Mouse (Mus musculus) embryonic facial prominence, embryonic 13.5 days (tissue): ENCODE data around the gene Dgkg. TPM values are rescaled to one million over a fixed set of nuclear protein-coding genes. Genes with fewer than 3 reads are reported as not detected.

ENCODE experiments used
- ATAC-seq: fragments of 200-750 bp; cut with Nextera tagmentation; 2 replicates; pipeline ENCODE4 v1.8.0; 2017; ENCODE audit warnings: low read depth; ENCODE audit not compliant: insufficient number of reproducible peaks, insufficient read depth, low FRiP score, low TSS enrichment
- H3K27ac ChIP-seq: fragments of 300-500 bp; sonication (generic); 2 replicates; pipeline ENCODE4 v1.5.1; 2015; ENCODE audit warnings: moderate library complexity, mild to moderate bottlenecking, inconsistent platforms
- H3K27me3 ChIP-seq: fragments of 300-500 bp; sonication (generic); 2 replicates; pipeline ENCODE4 v1.6.1; 2015; ENCODE audit warnings: mild to moderate bottlenecking, inconsistent platforms
- H3K36me3 ChIP-seq: fragments of 300-500 bp; sonication (generic); 2 replicates; pipeline ENCODE4 v1.6.1; 2015; ENCODE audit warnings: mild to moderate bottlenecking, inconsistent platforms
- H3K4me1 ChIP-seq: fragments of 300-500 bp; sonication (generic); 2 replicates; pipeline ENCODE4 v1.6.1; 2015; ENCODE audit warnings: inconsistent platforms
- H3K4me2 ChIP-seq: fragments of 300-500 bp; sonication (generic); 2 replicates; pipeline ENCODE4 v1.6.1; 2015; ENCODE audit warnings: moderate library complexity, mild to moderate bottlenecking, inconsistent platforms
- H3K4me3 ChIP-seq: fragments of 300-500 bp; sonication (generic); 2 replicates; pipeline ENCODE4 v1.5.1; 2015; ENCODE audit warnings: mild to moderate bottlenecking, inconsistent platforms
- H3K9ac ChIP-seq: fragments of 300-500 bp; sonication (generic); 2 replicates; pipeline ENCODE4 v1.6.1; 2015; ENCODE audit warnings: mild to moderate bottlenecking, inconsistent platforms
- H3K9me3 ChIP-seq: fragments of 300-500 bp; sonication (generic); 2 replicates; pipeline ENCODE4 v1.6.1; 2016; ENCODE audit warnings: inconsistent platforms
- WGBS: fragments of 180-500 bp; shearing (Covaris S2); methylation state at CpG from one replicate; pipeline ENCODE4 v1.1.7; 2015; ENCODE audit warnings: mixed read lengths; 5-methylcytosine and 5-hydroxymethylcytosine counted together
- polyA plus RNA-seq: library from polyadenylated mRNA; unstranded; fragments of >200 nt; fragmentation: Nextera tagmentation; extraction: Ambion mirVana; gene quantifications from 2 replicates; pipeline ENCODE4 v1.2.1, GENCODE M21; 2015

Dgkg gene
- polyA plus RNA-seq, 1 experiment from 2014 or later: 0.13 TPM

DNA sequence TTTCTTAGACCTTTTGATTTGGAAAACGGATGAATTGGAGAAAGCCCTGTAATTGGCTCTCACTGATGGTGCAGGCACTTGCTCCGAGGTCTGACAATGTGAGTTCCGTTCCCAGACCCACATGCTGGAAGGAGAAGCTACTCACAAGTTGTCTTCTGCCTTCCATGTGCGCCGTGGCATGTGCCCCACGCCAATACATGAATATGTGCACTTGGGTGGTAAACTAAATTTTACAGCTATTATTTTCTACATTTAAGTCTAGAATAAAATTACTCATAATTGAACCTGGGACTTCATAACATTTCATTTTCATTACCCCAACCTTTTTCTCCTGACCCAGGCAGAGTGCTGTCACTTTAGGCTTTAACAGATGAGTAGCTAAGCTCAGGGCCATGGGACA lies 14.1 kb downstream of the Dgkg start:
- Histone ChIP-seq H3K27me3 (no peaks in the 10 kb centered on the region), H3K4me3 (no peak overlapping the region), H3K4me2 (no peak overlapping the region), H3K9me3 (no peaks in the 10 kb centered on the region), H3K36me3 (no peaks in the 10 kb centered on the region), H3K9ac (no peak overlapping the region), H3K4me1 (0 out of 2 replicates have a peak, but pooled peaks cover 3% of the 10 kb centered on the region), H3K27ac (no peak overlapping the region)
- 86% methylated on average over 6 of the region's 6 CpGs for WGBS
- ATAC-seq: no peak

DNA sequence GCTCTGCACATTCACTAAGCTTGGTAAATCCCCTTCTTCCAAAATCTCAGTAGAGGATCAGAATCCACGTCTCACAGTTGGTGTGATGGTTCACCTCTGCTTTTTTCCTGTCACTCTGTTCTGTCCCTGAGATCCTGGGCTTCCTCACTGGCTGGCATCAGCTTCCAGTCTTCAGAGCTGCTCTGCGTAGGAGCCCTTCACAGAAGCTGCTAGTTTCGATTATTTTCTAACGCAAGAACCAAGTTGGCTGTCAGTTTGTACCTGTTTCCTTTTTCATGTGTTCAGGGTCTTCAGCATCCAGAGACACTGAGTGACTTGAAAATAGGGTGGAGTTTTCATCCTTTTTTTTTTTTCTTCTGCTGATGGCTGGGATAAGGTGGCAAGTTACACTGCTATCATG lies 15.0 kb downstream of the Dgkg start:
- no peak for ATAC-seq
- Histone ChIP-seq H3K9me3 (no peaks in the 10 kb centered on the region), H3K4me1 (0 out of 2 replicates have a peak, but pooled peaks cover 3% of the 10 kb centered on the region), H3K36me3 (no peaks in the 10 kb centered on the region), H3K4me3 (no peak overlapping the region), H3K27me3 (no peaks in the 10 kb centered on the region), H3K27ac (no peak overlapping the region), H3K4me2 (no peak overlapping the region), H3K9ac (no peak overlapping the region)
- 75% methylated on average over 4 of the region's 4 CpGs for WGBS

DNA sequence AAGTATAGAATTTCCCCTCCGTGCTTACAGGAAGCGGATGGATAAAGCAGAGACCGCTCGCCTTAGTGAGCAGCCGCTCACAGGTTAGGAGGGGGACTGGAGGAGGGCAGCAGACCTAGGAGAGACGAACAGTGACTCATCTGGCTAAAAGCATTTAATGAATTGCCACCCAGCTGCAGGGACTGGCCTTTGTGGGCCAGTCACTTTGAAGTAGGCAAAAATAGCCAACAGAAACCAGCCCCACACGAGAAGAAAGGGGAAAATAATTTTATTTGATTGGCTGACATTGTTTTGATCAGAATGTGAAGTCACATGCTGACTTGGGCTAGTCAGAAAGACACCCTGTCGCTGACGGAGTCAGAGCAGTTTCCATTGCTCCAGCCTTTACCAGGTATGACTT lies 15.4 kb downstream of the Dgkg start:
- WGBS: 33% methylated on average over 9 of the region's 9 CpGs
- no peaks in the 10 kb centered on the region for H3K27me3 ChIP-seq

GRCm38 (mm10) chr16:22637311-22637710 lies 19.7 kb downstream of the Dgkg start:
- H3K27ac ChIP-seq: no peak overlapping the region
- no peaks in the 10 kb centered on the region for H3K27me3 ChIP-seq
- H3K36me3 ChIP-seq: no peaks in the 10 kb centered on the region
- WGBS: 52% methylated on average over 3 of the region's 3 CpGs
- H3K4me1 ChIP-seq: 0 out of 2 replicates have a peak, but pooled peaks cover 3% of the 10 kb centered on the region
- H3K9me3 ChIP-seq: no peaks in the 10 kb centered on the region
- H3K9ac ChIP-seq: no peak overlapping the region
- no peak for ATAC-seq
- no peak overlapping the region for H3K4me3 ChIP-seq
- no peak overlapping the region for H3K4me2 ChIP-seq

More for the DNA sequence above, 15.4 kb downstream of the Dgkg start:
- Histone ChIP-seq H3K9me3 (no peaks in the 10 kb centered on the region), H3K4me3 (no peak overlapping the region), H3K27ac (no peak overlapping the region), H3K36me3 (no peaks in the 10 kb centered on the region), H3K4me2 (no peak overlapping the region), H3K4me1 (0 out of 2 replicates have a peak, but pooled peaks cover 3% of the 10 kb centered on the region), H3K9ac (no peak overlapping the region)
- ATAC-seq: no peak

DNA sequence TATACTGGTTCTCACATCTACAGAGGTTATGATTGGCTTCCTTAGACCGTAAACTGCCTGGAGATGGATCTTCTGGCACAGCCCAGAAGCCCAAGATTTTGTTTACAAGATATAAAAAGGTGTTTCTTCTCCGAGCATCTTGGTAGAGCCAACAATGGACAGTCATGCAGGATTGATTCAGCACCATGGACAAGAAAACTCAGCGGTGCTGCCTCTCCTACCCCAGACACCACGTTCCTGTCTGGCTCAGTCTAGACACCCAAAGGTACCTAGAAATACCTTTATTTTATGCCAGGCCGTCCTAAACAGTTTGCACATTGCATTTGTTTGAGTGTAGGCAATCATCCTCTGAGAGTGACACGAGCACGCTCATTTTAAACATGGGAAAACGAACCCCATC lies 21.3 kb downstream of the Dgkg start:
- WGBS: 55% methylated on average over 8 of the region's 8 CpGs
- H3K4me2 ChIP-seq: no peak overlapping the region
- no peak for ATAC-seq
- H3K9ac ChIP-seq: no peak overlapping the region
- H3K27ac ChIP-seq: no peak overlapping the region
- H3K36me3 ChIP-seq: no peaks in the 10 kb centered on the region
- H3K27me3 ChIP-seq: no peaks in the 10 kb centered on the region
- no peaks in the 10 kb centered on the region for H3K9me3 ChIP-seq
- 0 out of 2 replicates have a peak, but pooled peaks cover 3% of the 10 kb centered on the region for H3K4me1 ChIP-seq
- H3K4me3 ChIP-seq: no peak overlapping the region

DNA sequence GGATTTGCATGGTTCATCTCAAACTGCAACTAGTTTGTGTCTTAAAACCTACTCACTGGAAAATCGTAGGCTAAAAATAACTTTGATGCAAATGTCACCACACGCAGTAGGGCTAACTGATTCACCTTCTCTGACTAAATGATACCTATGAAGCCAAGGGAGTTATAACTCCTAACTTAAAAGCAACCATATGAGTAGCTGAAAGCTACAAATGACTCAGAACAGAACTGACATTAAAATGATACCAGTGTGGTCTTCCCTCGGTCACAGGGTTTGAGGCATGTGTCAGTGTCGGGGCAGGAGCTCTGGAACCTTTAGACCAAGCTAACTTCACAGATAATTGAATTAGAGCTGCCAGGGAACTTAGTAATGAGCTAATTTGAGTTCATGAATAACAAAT lies 24.0 kb downstream of the Dgkg start:
- H3K9ac ChIP-seq: no peak overlapping the region
- H3K4me2 ChIP-seq: no peak overlapping the region
- no peak overlapping the region for H3K4me3 ChIP-seq
- no peaks in the 10 kb centered on the region for H3K27me3 ChIP-seq
- no peaks in the 10 kb centered on the region for H3K4me1 ChIP-seq
- H3K36me3 ChIP-seq: no peaks in the 10 kb centered on the region
- H3K27ac ChIP-seq: no peak overlapping the region
- 77% methylated on average over 4 of the region's 4 CpGs for WGBS
- no peak for ATAC-seq
- H3K9me3 ChIP-seq: no peaks in the 10 kb centered on the region

DNA sequence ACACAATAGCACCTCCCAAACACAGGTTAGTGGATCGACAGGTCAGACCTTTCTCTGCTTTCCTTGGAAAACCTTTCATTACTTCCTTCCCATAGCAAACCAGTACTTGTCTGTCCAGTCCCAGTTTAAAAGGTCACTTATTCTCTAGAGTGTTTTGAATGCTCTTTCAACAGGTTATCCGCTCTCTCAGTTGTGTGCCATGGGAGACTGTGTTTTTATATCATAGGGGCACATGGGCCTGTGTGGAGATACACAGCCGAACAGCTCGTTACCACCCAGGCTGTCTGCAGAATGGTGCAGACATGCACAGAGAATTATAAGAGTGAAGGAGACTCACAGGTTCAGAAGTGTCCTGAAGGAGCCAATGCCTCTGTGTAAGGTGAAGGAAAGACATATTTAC lies 26.7 kb downstream of the Dgkg start:
- H3K27ac ChIP-seq: no peak overlapping the region
- no peaks in the 10 kb centered on the region for H3K36me3 ChIP-seq
- H3K9me3 ChIP-seq: no peaks in the 10 kb centered on the region
- no peaks in the 10 kb centered on the region for H3K4me1 ChIP-seq
- WGBS: 81% methylated on average over 4 of the region's 4 CpGs
- no peak overlapping the region for H3K9ac ChIP-seq
- no peaks in the 10 kb centered on the region for H3K27me3 ChIP-seq
- no peak overlapping the region for H3K4me3 ChIP-seq
- H3K4me2 ChIP-seq: no peak overlapping the region
- ATAC-seq: no peak

DNA sequence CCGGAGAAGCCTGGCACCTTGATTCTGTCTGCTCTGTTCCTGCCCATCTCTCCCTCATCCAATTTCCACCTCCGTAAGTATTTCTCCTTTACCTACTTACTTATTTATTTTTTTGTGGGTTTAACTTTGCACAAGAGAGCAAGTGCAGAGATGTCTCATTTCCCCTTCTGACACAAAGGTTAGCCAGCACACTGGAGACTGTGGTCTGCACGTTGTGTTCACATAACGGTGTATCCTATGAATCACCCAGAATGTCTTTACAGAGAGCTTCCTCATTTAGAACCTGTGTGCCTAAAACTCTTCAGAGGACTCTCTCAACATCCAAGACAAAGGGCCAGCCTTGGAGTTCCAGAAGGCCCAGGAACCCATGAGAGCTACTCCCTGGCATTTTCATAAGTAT lies 27.1 kb downstream of the Dgkg start:
- Histone ChIP-seq H3K36me3 (no peaks in the 10 kb centered on the region), H3K9me3 (no peaks in the 10 kb centered on the region), H3K27ac (no peak overlapping the region), H3K4me1 (no peaks in the 10 kb centered on the region), H3K4me2 (no peak overlapping the region), H3K9ac (no peak overlapping the region), H3K4me3 (no peak overlapping the region), H3K27me3 (no peaks in the 10 kb centered on the region)
- no peak for ATAC-seq
- 80% methylated on average over 4 of the region's 4 CpGs for WGBS

- Histone ChIP-seq H3K36me3 (no peaks in the 10 kb centered on the region), H3K4me3 (no peak overlapping the region), H3K27ac (no peak overlapping the region), H3K9me3 (no peaks in the 10 kb centered on the region), H3K4me1 (peaks cover 7% of the 10 kb centered on the region; the same call in 1 of the 2 replicates), H3K9ac (no peak overlapping the region), H3K4me2 (no peak overlapping the region), H3K27me3 (no peaks in the 10 kb centered on the region)
- no peak for ATAC-seq
- WGBS: 91% methylated on average over 5 of the region's 5 CpGs
Observed at GRCm38 (mm10) chr16:22625987-22626386, 31.0 kb downstream of the Dgkg start.

DNA sequence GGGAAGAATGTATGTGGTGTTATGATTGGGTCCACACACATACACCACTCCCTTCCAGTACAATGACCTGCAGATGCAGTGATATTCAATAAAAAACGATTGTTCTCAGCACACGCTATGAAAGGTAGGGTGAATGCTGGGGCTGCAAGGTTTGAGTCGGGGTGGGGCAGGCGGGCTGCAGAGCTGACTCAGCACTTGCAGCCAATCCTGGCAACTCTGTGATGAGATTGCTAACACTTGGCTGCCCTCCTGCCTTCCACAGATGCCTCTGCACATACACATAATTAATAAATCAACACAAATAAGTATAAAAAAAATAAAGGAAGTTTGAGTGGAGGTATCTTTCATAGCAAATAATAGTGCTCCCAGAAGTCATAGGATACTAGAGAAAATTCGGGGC lies 31.6 kb downstream of the Dgkg start:
- Histone ChIP-seq H3K27me3 (no peaks in the 10 kb centered on the region), H3K9me3 (no peaks in the 10 kb centered on the region), H3K4me2 (no peak overlapping the region), H3K27ac (no peak overlapping the region), H3K9ac (no peak overlapping the region), H3K4me3 (no peak overlapping the region), H3K4me1 (peaks cover 7% of the 10 kb centered on the region; the same call in 1 of the 2 replicates), H3K36me3 (no peaks in the 10 kb centered on the region)
- ATAC-seq: no peak
- WGBS: 77% methylated on average over 5 of the region's 5 CpGs

DNA sequence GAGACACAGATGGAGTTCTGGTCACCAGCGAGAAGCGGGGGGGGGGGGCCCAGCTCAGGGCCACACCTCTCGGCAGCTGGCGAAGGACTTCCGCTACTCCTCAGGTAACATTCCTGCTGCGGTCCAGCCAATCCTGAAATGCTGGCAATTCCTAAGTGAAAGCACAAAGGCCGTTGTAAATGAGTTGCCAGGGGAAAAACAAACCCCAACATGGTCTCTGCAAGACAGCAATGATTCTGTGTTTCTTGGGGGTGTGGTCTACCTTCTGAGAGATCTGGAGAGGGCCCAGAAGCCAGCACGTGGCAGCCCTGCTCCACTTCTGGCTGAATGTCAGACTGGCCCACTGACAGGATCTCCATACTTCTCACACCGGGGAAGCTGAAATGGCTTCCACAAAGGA lies 34.7 kb downstream of the Dgkg start:
- peak overlapping the region; percentile 24 for H3K4me2 ChIP-seq

DNA sequence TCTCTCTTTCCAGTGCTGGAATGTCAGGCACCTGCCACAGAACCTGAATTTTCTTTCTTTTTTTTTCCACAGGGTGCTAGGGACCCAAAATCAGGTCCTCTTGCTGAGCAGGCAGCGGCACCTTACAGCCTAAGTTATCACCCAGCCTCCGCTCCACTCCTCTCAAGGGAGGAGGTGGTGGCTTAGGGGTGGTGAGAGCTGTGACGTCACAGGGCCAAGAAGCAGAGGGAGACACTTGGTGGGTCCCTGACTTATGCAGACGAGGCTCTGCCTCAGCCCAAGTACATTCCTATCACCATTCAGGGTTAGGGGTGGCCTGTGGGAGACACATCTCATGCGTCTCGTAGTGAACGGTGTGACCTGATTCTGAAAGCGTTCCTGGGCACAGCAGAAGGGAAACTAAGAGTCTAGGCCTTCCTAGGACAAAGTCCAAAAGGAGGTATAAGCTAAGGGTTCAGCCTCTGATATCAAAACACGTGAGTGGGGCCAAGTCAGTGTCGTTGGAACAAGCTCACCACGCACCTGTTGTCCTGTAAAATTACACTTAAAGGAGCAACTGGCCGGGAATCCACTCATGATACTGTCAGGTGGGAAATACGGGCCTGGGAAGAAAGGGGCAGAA lies 35.6 kb downstream of the Dgkg start:
- no peaks in the 10 kb centered on the region for H3K9me3 ChIP-seq
- ATAC-seq: no peak
- no peaks in the 10 kb centered on the region for H3K27me3 ChIP-seq
- no peak overlapping the region for H3K4me3 ChIP-seq
- no peak overlapping the region for H3K27ac ChIP-seq
- H3K4me1 ChIP-seq: peaks cover 7% of the 10 kb centered on the region; the same call in 1 of the 2 replicates
- 81% methylated on average over 13 of the region's 13 CpGs for WGBS
- no peak overlapping the region for H3K4me2 ChIP-seq
- H3K9ac ChIP-seq: no peak overlapping the region
- no peaks in the 10 kb centered on the region for H3K36me3 ChIP-seq

More for the DNA sequence above, 34.7 kb downstream of the Dgkg start:
- Histone ChIP-seq H3K27ac (no peak overlapping the region), H3K9ac (no peak overlapping the region), H3K4me1 (peaks cover 7% of the 10 kb centered on the region; the same call in 1 of the 2 replicates), H3K27me3 (no peaks in the 10 kb centered on the region), H3K9me3 (no peaks in the 10 kb centered on the region), H3K4me3 (no peak overlapping the region), H3K36me3 (no peaks in the 10 kb centered on the region)
- ATAC-seq: no peak
- WGBS: 16% methylated on average over 9 of the region's 9 CpGs
